Mouse (Mus musculus): ENCODE data around the gene Clec2i.
"Not testable (repeated sequence)": the region's sequence is repeated elsewhere in the genome, so short reads cannot be mapped to it uniquely, and the experiment has no call there.

GRCm38 (mm10) chr6:128900796-128901552 lies 13.6 kb downstream of the Clec2i start:
- not testable (repeated sequence) for TF ChIP-seq EP300 (optimal IDR thresholded peaks at IDR 0.05); CTCF (IDR thresholded peaks at IDR 0.05; ENCODE audit: low read depth)
